Comparison of ENCODE assay signal across 19 mouse cellular contexts in genomic region chrX:77443852-77444492, GRCm38 (mm10).
DNase-seq lines count a peak whose midpoint lies in the region; ATAC-seq and TF ChIP-seq lines count a peak whose summit lies in the region.
"Had no signal": no experiment of that assay in that cellular context is flagged by ENCODE, and none has a peak within 500 bp of the region (broad histone marks: within the 10 kb centered on the region; RNA-seq: fewer than 3 reads in every experiment).

No protein-coding gene starts in this region.

- H3K36me3 ChIP-seq in hindbrain, embryonic 14.5 days (replicated peaks; ENCODE audit: control insufficient read depth, insufficient read depth): no peaks in the 10 kb centered on the region
- no peaks in the 10 kb centered on the region for H3K36me3 ChIP-seq in hindbrain, embryonic 16.5 days (ENCODE audit: control insufficient read depth, insufficient read depth, low read length)
- H3K36me3 ChIP-seq: heart, embryonic 12.5 days; kidney, embryonic 15.5 days; midbrain, embryonic 12.5 days had no signal

- peak; percentile 31 for DNase-seq in hindbrain, embryonic 14.5 days (ENCODE audit: low spot score)
- DNase-seq in Muller cell, postnatal 12 days (ENCODE audit: inconsistent ontology term): peak; percentile 25
- DNase-seq in brain, embryonic 14.5 days (ENCODE audit: low read depth): peak; percentile 74
- peak; percentile 12 for DNase-seq in hindlimb bud, embryonic 11.5 days (ENCODE audit: extremely low spot score, low read depth, low spot score)
- DNase-seq in gastrocnemius, adult 18-20 months (ENCODE audit: low spot score): no peak
- DNase-seq in left cerebral cortex, adult 18-20 months (ENCODE audit: low spot score in 2 of 2): no peak
- DNase-seq: adrenal gland, postnatal 36 days; cerebellum, adult 9-11 months; embryo, embryonic 11 days; left cerebral cortex, postnatal 4 days; lung, embryonic 14.5 days; lung, postnatal 4 days; thymus, adult 2 months had no signal

- no peak overlapping the region for H3K4me2 ChIP-seq in hindbrain, embryonic 14.5 days (replicated peaks)
- no peak overlapping the region for H3K4me2 ChIP-seq in hindbrain, embryonic 16.5 days (ENCODE audit: low read length)
- H3K4me2 ChIP-seq: heart, embryonic 12.5 days; kidney, embryonic 15.5 days; liver, embryonic 11.5 days; lung, embryonic 14.5 days; midbrain, embryonic 12.5 days had no signal

- no peak overlapping the region for H3K4me3 ChIP-seq in hindbrain, embryonic 14.5 days (replicated peaks; ENCODE audit: low read length)
- no peak overlapping the region for H3K4me3 ChIP-seq in hindbrain, embryonic 16.5 days (ENCODE audit: low read length)
- H3K4me3 ChIP-seq: heart, embryonic 12.5 days; kidney, embryonic 15.5 days; midbrain, embryonic 12.5 days had no signal

- no peak for TF ChIP-seq POLR2A in brain, embryonic 14.5 days (IDR thresholded peaks at IDR 0.05; ENCODE audit: borderline replicate concordance, extremely low read depth, insufficient read depth, insufficient read length, poor library complexity, severe bottlenecking)

- H3K9me3 ChIP-seq in hindbrain, embryonic 14.5 days (ENCODE audit: control insufficient read depth, low read length): no peaks in the 10 kb centered on the region
- H3K9me3 ChIP-seq in hindbrain, embryonic 16.5 days (ENCODE audit: control insufficient read depth, low read length): no peaks in the 10 kb centered on the region
- H3K9me3 ChIP-seq: heart, embryonic 12.5 days; kidney, embryonic 15.5 days; midbrain, embryonic 12.5 days had no signal

- 30% methylated on average over 3 of the region's 3 CpGs for WGBS in hindbrain, embryonic 14.5 days
- 39% methylated on average over 3 of the region's 3 CpGs for WGBS in hindbrain, embryonic 16.5 days

- H3K9ac ChIP-seq in hindbrain, embryonic 14.5 days: no peak overlapping the region
- H3K9ac ChIP-seq in hindbrain, embryonic 16.5 days (ENCODE audit: low read depth, low read length): no peak overlapping the region
- H3K9ac ChIP-seq: heart, embryonic 12.5 days; kidney, embryonic 15.5 days; lung, embryonic 14.5 days; midbrain, embryonic 12.5 days had no signal

- H3K27me3 ChIP-seq in hindbrain, embryonic 14.5 days (ENCODE audit: control insufficient read depth, insufficient read depth, low read length): no peaks in the 10 kb centered on the region
- H3K27me3 ChIP-seq in hindbrain, embryonic 16.5 days (replicated peaks; ENCODE audit: control insufficient read depth, insufficient read depth, low read length): no peaks in the 10 kb centered on the region
- H3K27me3 ChIP-seq: heart, embryonic 12.5 days; kidney, embryonic 15.5 days; midbrain, embryonic 12.5 days had no signal

- H3K27ac ChIP-seq in hindbrain, embryonic 14.5 days: peak overlapping the region; percentile 14; the same call in 1 of the 2 replicates
- H3K27ac ChIP-seq in hindbrain, embryonic 16.5 days (ENCODE audit: low read depth, low read length): no peak overlapping the region
- H3K27ac ChIP-seq: kidney, embryonic 15.5 days; midbrain, embryonic 12.5 days had no signal

- TF ChIP-seq CTCF in brain, embryonic 14.5 days (IDR thresholded peaks at IDR 0.05; ENCODE audit: borderline replicate concordance, extremely low read depth, insufficient read depth, insufficient read length): no peak

- H3K4me1 ChIP-seq in hindbrain, embryonic 14.5 days (replicated peaks; ENCODE audit: control insufficient read depth, insufficient read depth, low read length): peaks cover 6% of the 10 kb centered on the region; the same call in 1 of the 2 replicates
- no peaks in the 10 kb centered on the region for H3K4me1 ChIP-seq in hindbrain, embryonic 16.5 days (ENCODE audit: control insufficient read depth, insufficient read depth, low read depth, low read length)
- H3K4me1 ChIP-seq: heart, embryonic 12.5 days; kidney, embryonic 15.5 days had no signal

- ATAC-seq in hindbrain, embryonic 14.5 days (ENCODE audit: low FRiP score): no peak
- ATAC-seq in hindbrain, embryonic 16.5 days: no peak
- ATAC-seq: CD4-positive, CD25-positive, alpha-beta regulatory T cell, adult 4 months had no signal

Comparison
In these comparisons a context has a peak if more than half of its experiments do, and no peak if none do; other contexts are left out.
1. DNase-seq: peak in hindbrain, embryonic 14.5 days (single experiment), Muller cell, postnatal 12 days (single experiment), brain, embryonic 14.5 days (single experiment) and hindlimb bud, embryonic 11.5 days (single experiment); none in gastrocnemius, adult 18-20 months (single experiment) and left cerebral cortex, adult 18-20 months (0 of 2).